Mouse (Mus musculus) adrenal gland (tissue): Measurements from ENCODE around the gene Morn1.

Source experiments
- intact Hi-C: fragments of 180-260 bp; cut with DNase I; formaldehyde crosslinking; loops from one replicate; pipeline ENCODE4 v1.15.1; 2025

Gene Morn1

DNA sequence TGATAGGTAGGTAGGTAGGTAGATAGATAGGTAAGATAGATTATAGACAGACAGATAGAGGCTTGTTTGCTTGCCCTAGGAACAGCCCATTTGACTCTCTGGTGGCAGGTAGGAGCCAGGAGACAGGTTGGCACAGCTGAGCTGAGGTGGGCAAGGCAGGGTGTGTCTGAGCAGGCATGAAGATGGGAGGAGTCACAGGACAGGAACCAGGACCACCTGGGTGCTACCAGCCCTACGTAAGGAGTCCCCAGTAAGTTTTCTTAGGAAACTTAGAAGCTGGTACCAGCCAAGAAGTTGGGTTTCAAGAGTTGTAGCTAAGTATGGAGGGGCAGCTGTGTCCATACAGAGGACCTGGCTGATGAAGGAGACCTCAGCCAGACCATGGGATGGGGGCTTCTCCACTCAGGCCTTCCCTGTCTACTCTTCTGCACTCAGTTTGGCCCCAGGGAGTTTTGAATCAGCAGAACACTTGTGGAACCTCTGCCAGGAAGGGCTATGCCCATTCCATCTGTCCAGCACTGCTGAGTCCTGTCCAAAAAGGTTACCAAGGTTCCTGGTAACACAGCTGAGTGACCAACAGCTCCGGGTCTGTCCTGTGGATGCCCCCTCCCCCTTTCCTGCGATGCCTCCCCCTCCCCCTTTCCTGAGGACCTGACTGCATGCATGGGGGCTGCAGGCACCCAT lies 67.2 kb downstream of the Morn1 start:
- intact Hi-C loops: no loop called here

GRCm38 (mm10) chr4:155154986-155155385 lies 68.6 kb downstream of the Morn1 start:
- intact Hi-C loops: no loop called here

DNA sequence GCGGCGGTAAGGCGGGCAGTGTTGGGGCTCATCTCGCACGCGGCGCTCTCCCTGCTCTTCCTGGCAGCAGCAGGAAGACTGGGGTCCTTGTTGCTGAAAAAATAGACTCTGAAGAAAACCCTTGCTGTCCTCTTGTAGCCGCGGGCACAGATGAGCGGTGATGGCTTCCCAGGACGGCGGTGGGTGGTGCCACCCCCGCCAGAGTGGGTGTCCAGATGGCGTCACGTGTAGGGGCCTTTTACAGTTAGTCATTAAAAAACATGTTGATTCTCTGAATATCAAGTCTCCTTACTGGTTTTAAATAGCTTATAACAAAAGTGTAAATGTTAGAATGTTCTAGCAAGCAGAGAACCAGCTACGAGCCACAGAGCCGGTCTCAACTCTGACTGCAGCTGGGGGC lies 70.4 kb downstream of the Morn1 start:
- intact Hi-C loops: no loop called here

DNA sequence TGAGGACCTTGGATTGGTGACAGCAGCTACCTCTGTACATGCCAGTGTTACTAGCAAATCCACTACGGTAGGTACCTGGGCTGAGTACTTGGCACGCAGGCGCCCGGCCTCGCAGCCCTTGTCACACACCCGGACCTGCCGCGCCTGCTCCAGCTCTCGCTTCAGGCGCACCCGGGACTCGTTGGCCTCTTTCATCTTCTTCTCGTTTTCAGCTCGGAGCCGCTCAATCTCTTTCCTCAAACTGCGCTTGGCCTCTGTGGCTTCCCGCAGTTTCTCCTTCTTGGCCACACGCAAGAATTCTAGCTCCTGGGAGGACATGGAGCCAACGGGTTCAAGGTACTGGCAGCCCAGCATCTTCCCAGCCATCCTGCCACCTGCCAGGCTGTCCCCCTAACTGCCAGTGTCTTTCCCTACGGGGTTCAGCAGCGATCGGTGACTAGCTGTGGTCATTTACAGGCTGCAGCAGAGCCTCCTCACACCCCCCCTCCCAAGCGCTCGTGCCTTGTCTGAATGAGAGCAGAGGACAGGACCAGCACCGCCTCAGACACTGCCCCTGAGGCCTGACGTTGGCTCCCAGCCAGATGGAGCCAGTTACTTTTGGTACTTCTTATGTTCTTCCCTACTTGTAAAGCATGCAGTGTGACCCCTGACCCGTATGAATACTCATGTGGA lies 71.6 kb downstream of the Morn1 start:
- intact Hi-C loops: no loop called here

DNA sequence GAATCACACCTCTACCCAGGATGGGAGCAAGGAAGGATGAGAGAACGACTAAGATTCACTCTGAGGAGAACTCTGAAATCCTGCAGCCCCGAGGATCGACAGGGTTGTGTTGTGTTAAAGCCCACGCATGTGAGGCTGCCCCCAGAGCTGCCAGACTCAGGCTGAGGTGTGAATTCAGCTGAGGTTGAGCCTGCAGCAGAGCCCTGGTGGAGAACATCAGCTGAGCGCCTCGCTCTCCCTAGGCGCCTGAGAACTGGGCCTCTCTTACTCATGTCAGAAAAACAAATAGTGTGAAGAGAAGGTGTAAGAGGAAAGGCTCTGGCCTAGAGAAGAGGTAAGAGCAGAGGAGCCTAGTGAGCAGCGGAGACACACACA lies 72.2 kb downstream of the Morn1 start:
- intact Hi-C loops: no loop called here

DNA sequence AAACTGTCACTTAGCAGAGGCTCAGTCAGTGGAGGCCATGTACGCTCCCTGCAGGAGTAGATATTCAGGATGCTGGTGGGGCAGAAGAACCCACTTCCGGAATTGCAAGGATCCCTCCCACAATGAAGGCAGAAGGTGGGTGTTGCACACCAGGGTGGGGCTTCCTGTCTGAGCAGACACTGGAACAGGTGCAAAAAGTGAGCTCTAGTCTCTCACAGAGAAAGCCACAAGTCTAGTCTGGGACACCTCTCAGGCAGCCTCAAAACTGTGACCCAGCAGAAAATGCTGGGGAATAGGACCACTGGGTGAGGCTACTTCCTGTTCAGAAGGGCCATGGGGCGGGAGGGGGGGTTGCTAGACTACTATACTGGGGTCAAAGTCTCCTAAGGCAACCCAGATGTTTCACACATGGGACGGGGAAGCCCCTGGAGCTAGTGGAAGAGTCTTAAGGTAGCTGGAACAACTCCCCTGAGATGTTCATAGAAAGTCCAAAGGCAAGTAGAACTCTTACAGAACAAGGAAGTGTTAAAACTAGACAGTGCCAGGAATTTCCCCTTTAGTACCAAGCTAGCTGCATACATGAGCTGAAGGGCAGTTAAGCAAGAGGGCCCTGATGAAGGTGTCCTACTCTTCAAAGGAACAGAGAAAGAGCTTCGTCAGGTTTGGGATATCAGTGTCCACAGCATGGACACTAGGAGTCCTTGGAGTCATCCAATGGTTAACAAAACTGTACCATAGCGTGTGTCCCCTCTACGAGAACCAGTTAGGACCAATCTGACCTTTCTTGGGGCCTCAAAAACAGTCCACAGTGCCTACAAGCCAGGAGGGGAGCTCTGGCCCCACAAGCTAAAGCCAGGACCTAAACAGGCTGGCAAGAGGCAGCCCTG lies 76.3 kb downstream of the Morn1 start:
- intact Hi-C loops: loop anchor here (5.0 kb wide), 2 partner anchors 40 to 55 kb away; no protein-coding TSS in a partner anchor

DNA sequence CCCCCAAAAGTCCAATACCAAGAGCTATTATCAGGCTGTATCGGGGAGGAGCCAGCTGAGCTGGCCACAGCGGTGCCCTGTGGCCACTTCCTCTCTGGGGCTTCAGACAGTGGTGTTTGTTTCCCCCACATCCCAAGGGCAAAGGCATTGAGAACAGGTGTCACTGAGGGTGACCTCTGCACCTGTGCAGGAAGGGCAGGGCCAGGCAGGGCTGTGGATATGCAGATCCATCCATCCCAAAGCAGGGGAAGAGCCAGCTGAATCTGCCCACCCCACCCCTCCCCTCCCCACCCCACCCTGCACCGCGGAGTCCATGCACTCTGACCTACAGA lies 76.9 kb downstream of the Morn1 start:
- intact Hi-C loops: loop anchor here (5.0 kb wide), 2 partner anchors 39 to 54 kb away; no protein-coding TSS in a partner anchor

DNA sequence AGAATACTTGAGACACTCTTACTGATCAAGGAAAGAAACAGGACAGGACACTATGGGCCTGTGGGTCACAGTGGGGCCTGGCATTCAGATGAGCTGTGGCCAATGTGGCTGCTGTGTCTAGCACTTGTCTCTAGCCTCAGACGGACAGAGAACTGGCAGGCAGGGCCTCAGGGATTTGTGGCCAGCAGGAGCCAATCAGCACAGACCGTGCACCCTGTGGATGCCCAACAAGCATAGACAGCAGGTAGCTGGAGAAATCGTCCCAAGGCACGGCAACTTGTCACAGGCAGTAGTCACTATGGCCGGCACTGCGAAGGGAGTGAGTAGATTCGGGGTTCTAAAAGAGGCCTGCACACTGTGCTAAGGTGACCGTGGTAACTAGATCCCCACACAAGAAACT lies 77.3 kb downstream of the Morn1 start:
- intact Hi-C loops: loop anchor here (5.0 kb wide), 2 partner anchors 39 to 54 kb away; no protein-coding TSS in a partner anchor

DNA sequence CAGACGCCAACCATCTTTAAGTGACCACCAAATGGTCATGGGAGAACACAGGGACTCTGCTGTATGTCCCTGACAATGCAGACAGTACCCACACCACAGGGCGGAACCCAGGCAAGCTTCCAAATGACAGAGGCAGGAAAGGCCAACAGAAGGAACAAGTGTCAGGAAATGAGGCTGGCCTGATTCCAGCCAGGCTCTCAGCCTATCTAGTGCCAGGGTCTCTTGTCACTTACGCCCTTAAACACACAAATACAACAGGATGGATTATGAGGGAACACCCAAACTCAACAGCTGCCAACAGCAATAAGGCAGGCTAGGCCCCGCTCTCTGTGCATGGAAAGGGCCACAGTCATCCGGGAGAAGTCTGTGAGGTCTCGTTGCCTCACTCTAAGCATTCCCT lies 78.2 kb downstream of the Morn1 start:
- intact Hi-C loops: loop anchor here (5.0 kb wide), 2 partner anchors 38 to 53 kb away; no protein-coding TSS in a partner anchor

DNA sequence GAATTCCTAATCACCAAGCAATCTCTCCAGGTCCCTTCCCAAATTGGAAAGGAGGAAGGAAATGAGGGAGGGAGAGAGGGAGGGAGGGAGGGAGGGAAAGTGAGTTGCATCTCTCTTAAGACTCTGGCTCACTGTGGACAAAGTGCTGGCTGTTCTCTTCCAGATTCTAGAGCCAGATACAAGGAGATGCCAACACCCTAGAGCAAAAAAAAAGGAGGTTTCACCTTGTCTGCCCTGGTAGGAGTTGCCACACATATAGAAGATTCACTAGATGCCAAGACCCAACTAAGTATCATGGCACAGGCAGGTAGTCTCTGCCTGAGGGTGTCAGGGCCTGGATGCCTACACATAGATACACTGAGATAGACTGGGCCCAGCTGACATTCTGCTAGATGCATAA lies 79.5 kb downstream of the Morn1 start:
- intact Hi-C loops: no loop called here

GRCm38 (mm10) chr4:155168835-155169252 lies 82.5 kb downstream of the Morn1 start:
- intact Hi-C loops: no loop called here

GRCm38 (mm10) chr4:155170614-155171212 lies 84.3 kb downstream of the Morn1 start:
- intact Hi-C loops: no loop called here

DNA sequence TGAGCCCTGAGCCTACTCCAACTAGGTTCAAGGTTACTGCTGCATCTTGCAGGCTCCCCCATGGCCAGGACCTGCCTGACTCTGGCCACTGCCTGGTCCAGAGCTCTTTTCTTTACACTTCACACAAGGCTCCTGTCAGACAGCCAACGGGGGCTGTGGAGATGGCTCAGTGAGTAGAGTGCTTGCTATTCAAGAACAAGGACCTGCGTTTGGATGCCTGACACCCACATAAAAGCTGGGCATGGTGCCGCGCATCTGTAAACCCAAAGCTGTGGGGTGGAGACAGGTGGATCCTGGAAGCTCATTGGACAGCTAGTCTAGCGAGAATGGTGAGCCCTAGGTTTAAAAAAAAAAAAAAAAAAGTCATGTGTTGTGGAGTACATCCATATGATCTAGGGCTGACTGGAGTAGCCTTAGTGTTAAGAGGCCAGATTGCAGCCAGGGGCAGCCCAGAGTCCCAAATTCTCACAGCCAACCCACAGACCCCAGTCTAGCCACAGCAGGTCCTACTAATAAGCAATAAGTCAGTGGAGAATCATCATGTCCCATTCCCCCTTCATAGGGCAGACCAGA lies 85.7 kb downstream of the Morn1 start:
- intact Hi-C loops: no loop called here

GRCm38 (mm10) chr4:155172909-155173821 lies 86.8 kb downstream of the Morn1 start:
- intact Hi-C loops: no loop called here

DNA sequence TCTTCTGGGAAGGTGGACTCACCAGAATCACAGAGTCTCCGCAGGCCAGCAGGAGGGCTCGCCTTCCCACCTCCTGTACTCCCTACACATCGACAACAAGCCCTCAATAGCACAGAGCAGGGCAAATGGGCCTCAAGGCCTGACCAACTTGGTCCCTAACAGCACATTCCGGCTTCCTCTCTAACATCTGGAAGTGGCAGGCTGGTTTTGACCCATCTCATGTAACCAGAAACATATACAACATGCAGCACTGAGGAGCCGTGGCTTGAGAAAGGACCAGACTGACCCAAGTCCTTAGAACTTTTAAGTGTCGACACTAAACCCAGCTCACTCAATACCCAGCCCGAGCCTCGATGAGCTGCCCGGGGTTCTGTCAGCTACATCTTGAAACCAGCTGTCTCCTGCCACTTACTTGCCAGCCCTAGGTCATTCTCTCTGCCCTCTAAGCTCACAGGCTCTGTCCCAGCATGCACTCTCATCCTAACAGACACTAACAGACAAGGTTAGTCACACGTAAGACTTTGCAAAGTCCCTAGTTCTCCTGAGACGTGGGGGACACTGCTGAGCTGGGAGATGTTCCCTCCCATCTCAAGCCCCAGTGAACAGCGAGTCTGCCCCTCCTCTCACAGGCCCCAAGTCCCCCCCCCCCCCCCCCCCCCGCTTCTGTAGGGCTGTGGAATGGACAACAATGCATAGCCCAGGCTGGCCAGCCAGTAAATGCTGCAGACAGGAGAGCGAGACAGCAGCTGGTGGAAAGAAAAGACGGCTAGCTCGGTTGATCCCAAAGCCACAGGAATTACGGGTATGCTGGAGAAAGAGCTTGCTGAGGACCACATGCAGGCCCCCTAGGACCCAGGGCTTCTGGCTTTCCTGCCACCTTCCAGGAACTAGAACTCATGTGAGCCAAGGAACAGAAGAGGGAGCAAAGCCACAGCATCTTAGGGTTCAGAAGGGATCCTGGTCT lies 87.7 kb downstream of the Morn1 start:
- intact Hi-C loops: no loop called here

GRCm38 (mm10) chr4:155176210-155176609 lies 89.8 kb downstream of the Morn1 start:
- intact Hi-C loops: no loop called here

- intact Hi-C loops: no loop called here
Measured at GRCm38 (mm10) chr4:155178274-155178673, 91.9 kb downstream of the Morn1 start.

- intact Hi-C loops: no loop called here
Measured at GRCm38 (mm10) chr4:155178981-155179512, 92.7 kb downstream of the Morn1 start.

DNA sequence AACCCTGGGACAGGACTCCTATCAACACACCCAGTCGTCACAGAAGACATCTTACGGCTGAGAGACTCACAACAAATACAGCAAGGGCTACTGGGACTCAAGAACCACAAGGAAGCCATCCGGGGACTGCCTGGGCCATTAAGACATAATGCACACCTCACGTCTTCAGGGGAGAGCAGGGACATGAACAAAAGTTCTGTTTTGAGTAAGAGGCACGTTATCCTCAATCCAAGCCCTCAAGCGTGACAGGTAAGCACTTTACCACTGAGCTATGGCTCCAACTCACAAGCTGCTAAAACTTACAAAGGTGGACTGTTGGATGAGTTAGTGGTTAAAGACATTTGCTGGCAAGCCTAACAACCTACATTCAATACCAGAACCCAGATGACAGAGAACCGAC lies 96.8 kb downstream of the Morn1 start:
- intact Hi-C loops: no loop called here
